Mouse (Mus musculus) kidney, postnatal 0 days (tissue): Measurements from ENCODE around the gene Nrg4. TPM values are rescaled to one million over a fixed set of nuclear protein-coding genes. Genes with fewer than 3 reads are reported as not detected.

Experiments
- ATAC-seq: fragments of 200-750 bp; cut with Nextera tagmentation; replicated peaks from 2 replicates; pipeline ENCODE4 v1.8.0; 2017; ENCODE audit warnings: low read depth, moderate number of reproducible peaks, moderate TSS enrichment, moderate library complexity; ENCODE audit not compliant: low FRiP score
- DNase-seq: peaks from one replicate; pipeline ENCODE4 v3.0.0-alpha.2; 2016; ENCODE audit warnings: low spot score
- H3K27ac ChIP-seq: fragments of 300-500 bp; sonication (generic); 2 replicates; pipeline ENCODE4 v1.5.1; 2014; ENCODE audit warnings: mild to moderate bottlenecking
- H3K27me3 ChIP-seq: fragments of 300-500 bp; sonication (generic); 2 replicates; pipeline ENCODE4 v1.6.1; 2014; ENCODE audit warnings: low read length, mixed read lengths; ENCODE audit not compliant: insufficient read depth
- H3K36me3 ChIP-seq: fragments of 300-500 bp; sonication (generic); 2 replicates; pipeline ENCODE4 v1.6.1; 2014; ENCODE audit warnings: low read length, mixed read lengths; ENCODE audit not compliant: insufficient read depth
- H3K4me1 ChIP-seq: fragments of 300-500 bp; sonication (generic); replicated peaks from 2 replicates; pipeline ENCODE4 v1.6.1; 2014; ENCODE audit warnings: antibody characterized with exemption, low read length, mixed read lengths; ENCODE audit not compliant: insufficient read depth
- H3K4me2 ChIP-seq: fragments of 300-500 bp; sonication (generic); 2 replicates; pipeline ENCODE4 v1.6.1; 2014; ENCODE audit warnings: mild to moderate bottlenecking, low read length, moderate library complexity, mixed read lengths
- H3K4me3 ChIP-seq: fragments of 300-500 bp; sonication (generic); replicated peaks from 2 replicates; pipeline ENCODE4 v1.5.1; 2014; ENCODE audit warnings: low read depth, low read length
- H3K9ac ChIP-seq: fragments of 300-500 bp; sonication (generic); 2 replicates; pipeline ENCODE4 v1.6.1; 2014; ENCODE audit warnings: low read depth, low read length
- H3K9me3 ChIP-seq: fragments of 300-500 bp; sonication (generic); replicated peaks from 2 replicates; pipeline ENCODE4 v1.6.1; 2016; ENCODE audit warnings: low read length, inconsistent platforms, mixed read lengths
- CTCF ChIP-seq: IDR thresholded peaks from 2 replicates; pipeline ENCODE4 v1.5.1; 2016; ENCODE audit warnings: antibody characterized with exemption, low read depth, mild to moderate bottlenecking, moderate library complexity
- WGBS: fragments of 180-500 bp; shearing (Covaris S2); extraction: QIAGEN DNeasy Blood & Tissue Kit; methylation state at CpG from one replicate; pipeline ENCODE4 v1.1.7; 2014; 5-methylcytosine and 5-hydroxymethylcytosine counted together
- polyA plus RNA-seq: library from polyadenylated mRNA; unstranded; fragments of >200 nt; fragmentation: Nextera tagmentation; extraction: Ambion mirVana; gene quantifications from 2 replicates; pipeline ENCODE4 v1.2.1, GENCODE M21; 2015

Gene Nrg4
- polyA plus RNA-seq, 1 experiment from 2014 or later = 0.39 TPM

DNA sequence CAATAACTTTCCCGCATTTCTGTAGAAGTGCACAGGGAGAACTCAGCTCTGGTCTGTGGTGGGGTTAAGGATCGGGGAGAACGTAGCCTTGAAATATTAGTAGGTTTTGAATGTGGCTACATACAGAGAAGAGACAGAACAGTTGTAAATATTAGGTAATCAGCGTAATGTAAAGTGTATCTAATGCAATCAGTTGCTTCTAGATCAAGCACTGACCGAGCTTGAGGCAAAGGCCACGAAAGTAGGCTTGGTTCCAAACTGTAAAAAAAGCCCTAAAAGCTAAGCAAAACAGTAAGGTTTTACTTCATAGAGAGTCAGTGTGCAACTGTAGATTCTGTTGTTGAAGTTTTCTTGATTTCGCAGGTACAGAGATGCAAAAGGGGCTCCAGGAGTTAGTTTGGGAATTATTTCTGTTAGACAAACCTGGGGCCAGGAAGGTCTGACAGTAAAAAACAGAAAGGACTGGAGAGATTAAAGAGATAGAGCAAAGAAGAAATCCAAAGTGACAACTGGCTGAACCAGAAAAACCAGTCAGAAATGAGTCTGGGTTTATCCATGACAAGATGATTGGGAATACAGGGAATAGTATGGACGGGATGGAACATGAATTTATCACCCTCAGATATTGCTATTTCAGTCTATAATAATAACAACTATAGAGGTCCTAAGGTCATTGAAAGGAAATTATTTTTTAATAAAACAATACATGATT lies 47.4 kb downstream of the Nrg4 start:
- H3K4me1 ChIP-seq = no peaks in the 10 kb centered on the region
- H3K36me3 ChIP-seq = no peaks in the 10 kb centered on the region
- H3K4me2 ChIP-seq = no peak overlapping the region
- ATAC-seq (no peak), DNase-seq (no peak)
- H3K27me3 ChIP-seq = no peaks in the 10 kb centered on the region
- WGBS = 78% methylated on average over 8 of the region's 8 CpGs
- no peak for TF ChIP-seq CTCF
- no peak overlapping the region for H3K4me3 ChIP-seq
- no peaks in the 10 kb centered on the region for H3K9me3 ChIP-seq
- H3K9ac ChIP-seq = no peak overlapping the region
- H3K27ac ChIP-seq = no peak overlapping the region

DNA sequence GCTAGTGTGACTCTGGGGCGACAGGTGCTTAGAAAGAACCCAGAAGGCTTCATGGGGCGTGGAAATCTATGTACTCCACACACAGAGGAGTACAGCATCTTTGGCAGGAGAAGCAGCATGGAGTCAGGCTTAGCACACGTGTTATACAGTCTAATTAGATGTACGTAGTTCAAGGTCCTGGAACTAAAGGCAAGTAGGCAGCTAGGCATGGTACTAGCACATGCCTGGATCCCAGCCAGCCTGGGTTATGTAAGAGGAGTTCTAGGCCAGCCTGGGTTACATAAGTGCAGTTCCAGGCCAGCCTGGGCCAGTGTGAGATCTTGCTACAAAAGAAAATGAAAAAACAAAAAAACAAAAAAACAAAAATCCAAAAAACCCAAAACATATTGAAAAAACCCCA lies 49.1 kb downstream of the Nrg4 start:
- Histone ChIP-seq H3K27me3 (no peaks in the 10 kb centered on the region), H3K9me3 (no peaks in the 10 kb centered on the region), H3K27ac (no peak overlapping the region), H3K4me1 (no peaks in the 10 kb centered on the region), H3K9ac (no peak overlapping the region), H3K36me3 (no peaks in the 10 kb centered on the region), H3K4me2 (no peak overlapping the region), H3K4me3 (no peak overlapping the region)
- DNase-seq = no peak
- no peak for TF ChIP-seq CTCF
- WGBS = 58% methylated on average over 4 of the region's 4 CpGs
- ATAC-seq = no peak

GRCm38 (mm10) chr9:55273906-55274305 lies 52.7 kb downstream of the Nrg4 start:
- Histone ChIP-seq H3K27me3 (no peaks in the 10 kb centered on the region), H3K36me3 (no peaks in the 10 kb centered on the region), H3K9ac (no peak overlapping the region), H3K4me2 (no peak overlapping the region), H3K4me3 (no peak overlapping the region), H3K9me3 (no peaks in the 10 kb centered on the region), H3K27ac (no peak overlapping the region), H3K4me1 (no peaks in the 10 kb centered on the region)
- 72% methylated on average over 4 of the region's 4 CpGs for WGBS
- DNase-seq = no peak
- no peak for TF ChIP-seq CTCF
- ATAC-seq = no peak

- Histone ChIP-seq H3K4me2 (no peak overlapping the region), H3K9me3 (no peaks in the 10 kb centered on the region), H3K27me3 (no peaks in the 10 kb centered on the region), H3K4me1 (no peaks in the 10 kb centered on the region), H3K4me3 (no peak overlapping the region), H3K36me3 (no peaks in the 10 kb centered on the region), H3K27ac (no peak overlapping the region), H3K9ac (no peak overlapping the region)
- ATAC-seq (no peak), DNase-seq (no peak)
- no peak for TF ChIP-seq CTCF
- WGBS = 35% methylated on average over 5 of the region's 5 CpGs
Measured at GRCm38 (mm10) chr9:55271960-55272560, 54.6 kb downstream of the Nrg4 start.

- ATAC-seq = no peak
- no peak overlapping the region for H3K4me3 ChIP-seq
- H3K27ac ChIP-seq = no peak overlapping the region
- TF ChIP-seq CTCF = no peak
- DNase-seq = no peak
- H3K27me3 ChIP-seq = no peaks in the 10 kb centered on the region
- 78% methylated on average over 8 of the region's 8 CpGs for WGBS
- no peak overlapping the region for H3K4me2 ChIP-seq
- H3K36me3 ChIP-seq = no peaks in the 10 kb centered on the region
- H3K9me3 ChIP-seq = no peaks in the 10 kb centered on the region
- no peak overlapping the region for H3K9ac ChIP-seq
- H3K4me1 ChIP-seq = no peaks in the 10 kb centered on the region
Measured at GRCm38 (mm10) chr9:55264356-55265302, 62.0 kb downstream of the Nrg4 start.

DNA sequence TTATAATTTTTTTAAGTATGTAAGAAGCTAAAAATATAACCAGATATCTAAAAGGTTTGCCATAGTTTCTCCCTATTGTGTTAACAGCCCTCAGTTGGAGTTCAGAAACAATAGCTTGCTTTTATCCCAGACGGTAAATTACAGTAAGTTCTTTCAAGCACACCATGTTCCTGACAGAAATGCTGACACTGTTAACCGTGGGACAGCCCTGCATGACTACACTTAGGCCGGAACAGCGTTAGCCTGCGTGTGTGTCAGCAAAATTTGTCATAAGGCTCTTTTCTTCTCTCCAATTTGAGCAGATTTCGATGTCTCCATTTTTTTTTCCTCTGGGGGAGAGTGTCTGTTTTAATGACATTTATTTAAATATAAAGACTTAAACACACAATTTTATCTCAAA lies 66.9 kb downstream of the Nrg4 start:
- H3K9me3 ChIP-seq = no peaks in the 10 kb centered on the region
- H3K9ac ChIP-seq = no peak overlapping the region
- no peaks in the 10 kb centered on the region for H3K27me3 ChIP-seq
- TF ChIP-seq CTCF = no peak
- no peak overlapping the region for H3K4me2 ChIP-seq
- H3K36me3 ChIP-seq = no peaks in the 10 kb centered on the region
- no peak for DNase-seq
- no peak overlapping the region for H3K4me3 ChIP-seq
- WGBS = 52% methylated on average over 6 of the region's 6 CpGs
- ATAC-seq = no peak
- H3K27ac ChIP-seq = no peak overlapping the region
- no peaks in the 10 kb centered on the region for H3K4me1 ChIP-seq
